Mouse (Mus musculus) liver, embryonic 16.5 days (tissue): ENCODE data around the gene Tnfaip8l2. TPM values are rescaled to one million over a fixed set of nuclear protein-coding genes. Genes with fewer than 3 reads are reported as not detected.

Experiments
- ATAC-seq: fragments of 200-750 bp; cut with Nextera tagmentation; 2 replicates; pipeline ENCODE4 v1.8.0; 2017; ENCODE audit warnings: low read depth, mild to moderate bottlenecking, moderate number of reproducible peaks, moderate library complexity
- H3K27ac ChIP-seq: fragments of 300-500 bp; sonication (generic); 2 replicates; pipeline ENCODE4 v1.5.1; 2014; ENCODE audit warnings: mild to moderate bottlenecking, low read length
- H3K27me3 ChIP-seq: fragments of 300-500 bp; sonication (generic); 2 replicates; pipeline ENCODE4 v1.6.1; 2014; ENCODE audit warnings: low read depth, low read length, mixed read lengths; ENCODE audit not compliant: control insufficient read depth, insufficient read depth
- H3K36me3 ChIP-seq: fragments of 300-500 bp; sonication (generic); 2 replicates; pipeline ENCODE4 v1.6.1; 2014; ENCODE audit warnings: mild to moderate bottlenecking; ENCODE audit not compliant: control insufficient read depth, insufficient read depth
- H3K4me1 ChIP-seq: fragments of 300-500 bp; sonication (generic); 2 replicates; pipeline ENCODE4 v1.6.1; 2014; ENCODE audit warnings: low read depth, low read length, mixed read lengths; ENCODE audit not compliant: control insufficient read depth
- H3K4me2 ChIP-seq: fragments of 300-500 bp; sonication (generic); 2 replicates; pipeline ENCODE4 v1.6.1; 2014; ENCODE audit warnings: low read depth, low read length, mixed read lengths
- H3K4me3 ChIP-seq: fragments of 300-500 bp; sonication (generic); 2 replicates; pipeline ENCODE4 v1.5.1; 2014; ENCODE audit warnings: low read depth, mild to moderate bottlenecking, low read length
- H3K9ac ChIP-seq: fragments of 300-500 bp; sonication (generic); 2 replicates; pipeline ENCODE4 v1.6.1; 2014; ENCODE audit warnings: low read depth, low read length
- H3K9me3 ChIP-seq: fragments of 300-500 bp; sonication (generic); replicated peaks from 2 replicates; pipeline ENCODE4 v1.6.1; 2016; ENCODE audit warnings: low read length; ENCODE audit not compliant: control insufficient read depth
- WGBS: fragments of 180-500 bp; shearing (Covaris S2); extraction: QIAGEN DNeasy Blood & Tissue Kit; methylation state at CpG from one replicate; pipeline ENCODE4 v1.1.7; 2014; ENCODE audit not compliant: insufficient replicate concordance; 5-methylcytosine and 5-hydroxymethylcytosine counted together
- polyA plus RNA-seq: library from polyadenylated mRNA; unstranded; fragments of >200 nt; fragmentation: Nextera tagmentation; extraction: Ambion mirVana; gene quantifications from 2 replicates; pipeline ENCODE4 v1.2.1, GENCODE M21; 2015

Tnfaip8l2 gene
- polyA plus RNA-seq, 1 experiment from 2014 or later, result 9.3 TPM

DNA sequence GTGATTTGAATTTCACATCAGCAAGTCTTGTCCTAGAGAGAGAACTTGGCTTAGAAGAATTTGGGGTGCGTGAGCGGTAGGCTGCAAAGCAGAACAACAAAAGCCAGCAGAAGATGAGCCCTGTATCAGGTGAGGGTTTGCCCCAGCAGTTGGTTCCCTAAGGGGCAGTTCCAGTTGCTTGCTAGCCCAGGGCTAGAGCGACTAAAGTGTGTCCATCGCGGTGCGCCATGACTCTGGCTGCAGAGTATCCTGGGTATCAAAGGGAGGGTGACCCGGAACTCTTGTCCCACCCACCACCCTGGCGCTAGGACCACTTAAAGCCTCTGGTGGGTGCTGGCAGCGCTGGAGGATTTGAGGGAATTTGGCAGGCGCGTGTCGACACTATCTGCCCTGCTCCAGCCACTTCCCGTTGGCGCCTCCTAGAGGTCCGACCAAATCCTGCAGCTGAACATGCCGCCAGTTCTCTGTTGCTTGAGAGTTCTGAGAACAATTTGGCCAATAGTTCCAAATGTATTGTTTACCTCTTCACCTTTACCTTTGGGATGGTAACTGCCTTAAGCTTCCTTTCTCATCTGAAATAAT is 31.9 kb upstream of the Tnfaip8l2 start:
- H3K9ac ChIP-seq, result no peak overlapping the region; the same call in 1 of the 2 replicates
- 1% methylated on average over 16 of the region's 16 CpGs for WGBS

GRCm38 (mm10) chr3:95173256-95173949 is 31.2 kb upstream of the Tnfaip8l2 start:
- H3K9ac ChIP-seq, result peak overlapping the region; percentile 20; the same call in 1 of the 2 replicates
- peak overlapping the region; percentile 38 for H3K4me3 ChIP-seq
- H3K4me1 ChIP-seq, result peaks cover 7% of the 10 kb centered on the region
- peak overlapping the region; percentile 60 for H3K4me2 ChIP-seq
- no peaks in the 10 kb centered on the region for H3K9me3 ChIP-seq
- peaks cover 55% of the 10 kb centered on the region for H3K27me3 ChIP-seq
- no peaks in the 10 kb centered on the region for H3K36me3 ChIP-seq
- H3K27ac ChIP-seq, result no peak overlapping the region
- ATAC-seq, result no peak
- WGBS, result 3% methylated on average over 58 of the region's 58 CpGs

More for the DNA sequence above, 31.9 kb upstream of the Tnfaip8l2 start:
- Histone ChIP-seq H3K9me3 (no peaks in the 10 kb centered on the region), H3K4me3 (peak overlapping the region; percentile 35), H3K4me1 (peaks cover 7% of the 10 kb centered on the region), H3K27me3 (peaks cover 52% of the 10 kb centered on the region), H3K4me2 (peak overlapping the region; percentile 60), H3K36me3 (no peaks in the 10 kb centered on the region), H3K27ac (no peak overlapping the region)
- no peak for ATAC-seq

- H3K27ac ChIP-seq, result no peak overlapping the region
- H3K4me3 ChIP-seq, result peak overlapping the region; percentile 38; the same call in 1 of the 2 replicates
- H3K4me2 ChIP-seq, result peak overlapping the region; percentile 60
- no peak for ATAC-seq
- no peaks in the 10 kb centered on the region for H3K36me3 ChIP-seq
- 15% methylated on average over 83 of the region's 84 CpGs for WGBS
- peaks cover 55% of the 10 kb centered on the region for H3K27me3 ChIP-seq
- peaks cover 7% of the 10 kb centered on the region for H3K4me1 ChIP-seq
- H3K9me3 ChIP-seq, result no peaks in the 10 kb centered on the region
- no peak overlapping the region for H3K9ac ChIP-seq
These were observed 30.5 kb upstream of the Tnfaip8l2 start for GRCm38 (mm10) chr3:95172526-95173255.

GRCm38 (mm10) chr3:95171105-95171504 is 28.9 kb upstream of the Tnfaip8l2 start:
- H3K27me3 ChIP-seq, result peaks cover 61% of the 10 kb centered on the region
- no peak overlapping the region for H3K4me2 ChIP-seq
- WGBS, result 76% methylated on average over 6 of the region's 6 CpGs
- ATAC-seq, result no peak
- no peaks in the 10 kb centered on the region for H3K9me3 ChIP-seq
- no peak overlapping the region for H3K27ac ChIP-seq
- no peaks in the 10 kb centered on the region for H3K36me3 ChIP-seq
- no peak overlapping the region for H3K9ac ChIP-seq
- peaks cover 7% of the 10 kb centered on the region for H3K4me1 ChIP-seq
- no peak overlapping the region for H3K4me3 ChIP-seq

GRCm38 (mm10) chr3:95169996-95170395 is 27.8 kb upstream of the Tnfaip8l2 start:
- no peaks in the 10 kb centered on the region for H3K36me3 ChIP-seq
- WGBS, result 75% methylated on average over 10 of the region's 10 CpGs
- no peak overlapping the region for H3K27ac ChIP-seq
- H3K4me1 ChIP-seq, result peaks cover 7% of the 10 kb centered on the region
- no peak overlapping the region for H3K9ac ChIP-seq
- H3K27me3 ChIP-seq, result peaks cover 58% of the 10 kb centered on the region
- no peak overlapping the region for H3K4me2 ChIP-seq
- ATAC-seq, result no peak
- H3K4me3 ChIP-seq, result no peak overlapping the region
- H3K9me3 ChIP-seq, result no peaks in the 10 kb centered on the region

DNA sequence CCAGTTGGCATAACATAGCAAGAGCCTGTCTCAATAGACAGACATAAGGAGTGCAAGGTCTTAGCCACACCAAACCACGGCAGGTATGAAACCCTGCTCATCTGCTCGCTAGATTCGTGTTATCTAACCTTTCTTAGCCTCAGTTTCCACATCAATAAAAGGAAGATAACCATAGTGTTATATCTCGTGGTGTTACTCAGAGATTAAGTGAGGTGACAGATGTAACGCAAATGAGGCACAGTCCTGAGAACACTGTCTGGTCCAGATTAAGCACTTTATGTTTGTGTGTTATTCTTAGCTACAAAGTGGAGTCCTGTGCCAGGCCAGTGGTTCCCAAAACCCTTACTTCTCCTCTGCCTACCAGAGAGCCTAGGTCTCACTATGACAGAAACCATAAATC is 22.7 kb upstream of the Tnfaip8l2 start:
- no peak overlapping the region for H3K4me2 ChIP-seq
- no peak overlapping the region for H3K4me3 ChIP-seq
- peaks cover 9% of the 10 kb centered on the region for H3K4me1 ChIP-seq
- no peak for ATAC-seq
- H3K27me3 ChIP-seq, result peaks cover 45% of the 10 kb centered on the region
- WGBS, result 22% methylated on average over 5 of the region's 5 CpGs
- no peaks in the 10 kb centered on the region for H3K36me3 ChIP-seq
- H3K9ac ChIP-seq, result no peak overlapping the region
- H3K27ac ChIP-seq, result no peak overlapping the region
- no peaks in the 10 kb centered on the region for H3K9me3 ChIP-seq

DNA sequence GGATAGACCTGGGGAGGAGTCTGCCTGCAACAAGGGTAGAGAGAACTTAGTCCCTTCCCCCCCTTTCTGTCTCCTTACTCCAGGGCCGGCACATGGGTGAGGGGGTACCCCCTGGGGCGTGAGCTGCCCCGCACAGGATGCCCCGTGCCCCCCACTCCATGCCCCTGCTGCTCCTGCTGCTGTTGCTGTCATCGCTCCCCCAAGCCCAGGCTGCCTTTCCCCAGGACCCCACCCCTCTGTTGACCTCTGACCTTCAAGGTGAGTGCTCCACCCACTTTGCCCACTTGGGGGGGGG is 22.0 kb upstream of the Tnfaip8l2 start:
- H3K27ac ChIP-seq, result no peak overlapping the region
- no peak overlapping the region for H3K4me3 ChIP-seq
- H3K4me2 ChIP-seq, result no peak overlapping the region
- 58% methylated on average over 5 of the region's 5 CpGs for WGBS
- H3K4me1 ChIP-seq, result peaks cover 15% of the 10 kb centered on the region
- ATAC-seq, result no peak
- H3K36me3 ChIP-seq, result no peaks in the 10 kb centered on the region
- peaks cover 42% of the 10 kb centered on the region for H3K27me3 ChIP-seq
- no peak overlapping the region for H3K9ac ChIP-seq
- no peaks in the 10 kb centered on the region for H3K9me3 ChIP-seq

- Histone ChIP-seq H3K4me3 (no peak overlapping the region), H3K9ac (no peak overlapping the region), H3K4me2 (no peak overlapping the region), H3K27ac (no peak overlapping the region), H3K4me1 (peaks cover 15% of the 10 kb centered on the region), H3K27me3 (peaks cover 39% of the 10 kb centered on the region), H3K36me3 (no peaks in the 10 kb centered on the region), H3K9me3 (no peaks in the 10 kb centered on the region)
- WGBS, result 62% methylated on average over 11 of the region's 11 CpGs
- no peak for ATAC-seq
These were observed 21.5 kb upstream of the Tnfaip8l2 start for GRCm38 (mm10) chr3:95163419-95164255.
